Mouse (Mus musculus) G1E (cell line): ENCODE data around the gene Klhl41. TPM values are rescaled to one million over a fixed set of nuclear protein-coding genes. Genes with fewer than 3 reads are reported as not detected.
A peak's percentile ranks its signal among the peaks of the same experiment; 100 is the strongest.
"Not testable (repeated sequence)": the region's sequence is repeated elsewhere in the genome, so short reads cannot be mapped to it uniquely, and the experiment has no call there.

Experiments
- ATAC-seq: 2 replicates; pipeline ENCODE4 v1.8.0; 2016; ENCODE audit warnings: mild to moderate bottlenecking; ENCODE audit not compliant: insufficient number of reproducible peaks, poor library complexity, low FRiP score, severe bottlenecking; ENCODE audit errors: extremely low read depth
- DNase-seq: peaks from one replicate; pipeline ENCODE4 v3.0.0; 2012; ENCODE audit warnings: low spot score
- H3K27me3 ChIP-seq: 2 replicates; pipeline ENCODE4 v1.6.1; 2012; ENCODE audit warnings: mild to moderate bottlenecking, low read length, inconsistent platforms; ENCODE audit not compliant: insufficient read depth
- H3K36me3 ChIP-seq: replicated peaks from 2 replicates; pipeline ENCODE3; 2012; ENCODE audit warnings: mild to moderate bottlenecking, inconsistent platforms
- H3K4me1 ChIP-seq: 2 replicates; pipeline ENCODE4 v1.6.1; 2012; ENCODE audit warnings: low read depth, low read length, inconsistent platforms, mixed read lengths; ENCODE audit not compliant: insufficient read depth
- H3K4me3 ChIP-seq: 2 replicates; pipeline ENCODE4 v1.5.1; 2012; ENCODE audit warnings: low read depth, mild to moderate bottlenecking, inconsistent platforms, low read length, moderate library complexity, mixed read lengths
- H3K9me3 ChIP-seq: replicated peaks from 2 replicates; pipeline ENCODE4 v1.6.1; 2012; ENCODE audit warnings: inconsistent platforms
- CTCF ChIP-seq: IDR thresholded peaks from 2 replicates; pipeline ENCODE4 v1.5.1; 2012; ENCODE audit warnings: low read depth, low read length, inconsistent platforms, mixed read lengths
- GATA1 ChIP-seq: IDR thresholded peaks from 2 replicates; pipeline ENCODE4 v1.6.1; 2012; ENCODE audit warnings: borderline replicate concordance, low read length, inconsistent platforms, mixed read lengths
- GATA2 ChIP-seq: IDR thresholded peaks from 2 replicates; pipeline ENCODE4 v1.6.1; 2012; ENCODE audit warnings: low read depth, low read length, inconsistent platforms, borderline replicate concordance
- POLR2AphosphoS5 ChIP-seq: IDR thresholded peaks from 2 replicates; pipeline ENCODE4 v1.6.1; 2012; ENCODE audit warnings: low read depth, low read length, inconsistent platforms; ENCODE audit not compliant: insufficient replicate concordance
- TAL1 ChIP-seq: conservative IDR thresholded peaks from 2 replicates; pipeline ENCODE4 v1.6.1; 2012; ENCODE audit warnings: low read depth, low read length, inconsistent platforms, mixed read lengths
- polyA plus RNA-seq: library from polyadenylated mRNA; stranded (reverse); fragments of >175 nt; gene quantifications from 2 replicates; pipeline ENCODE4 v1.2.3, GENCODE M21; 2012
- total RNA-seq, 2 experiments: library from RNA; stranded (forward) in 1 of 2; stranded (reverse) in 1 of 2; fragments of 200-1000 nt in 1 of 2; fragments of >200 nt in 1 of 2; fragmentation: Nextera tagmentation in 1 of 2; gene quantifications; 2 replicates each; pipeline ENCODE4 v1.2.3; 2014 to 2017

The Klhl41 gene
- total and polyA plus RNA-seq, 3 experiments: not detected

- DNase-seq: no peak
- peak; percentile 35 for TF ChIP-seq CTCF
- no peak for TF ChIP-seq POLR2AphosphoS5
- no peak for TF ChIP-seq TAL1
- TF ChIP-seq GATA2: no peak
- no peak for TF ChIP-seq GATA1
- H3K4me1 ChIP-seq: peaks cover 4% of the 10 kb centered on the region
- H3K4me3 ChIP-seq: no peak overlapping the region; the same call in 1 of the 2 replicates
- no peak for ATAC-seq
- H3K9me3 ChIP-seq: peaks cover 8% of the 10 kb centered on the region
- peaks cover 18% of the 10 kb centered on the region for H3K27me3 ChIP-seq
- H3K36me3 ChIP-seq: no peaks in the 10 kb centered on the region
These were observed 34.1 kb upstream of the Klhl41 start for GRCm38 (mm10) chr2:69635807-69636206.

GRCm38 (mm10) chr2:69637989-69638388 is 31.9 kb upstream of the Klhl41 start:
- H3K27me3 ChIP-seq: peaks cover 15% of the 10 kb centered on the region
- not testable (repeated sequence) for H3K4me3 ChIP-seq, H3K4me1 ChIP-seq, DNase-seq, H3K9me3 ChIP-seq, ATAC-seq, H3K36me3 ChIP-seq

- peaks cover 4% of the 10 kb centered on the region; the same call in 1 of the 2 replicates for H3K27me3 ChIP-seq
- TF ChIP-seq CTCF: no peak
- no peak for TF ChIP-seq TAL1
- TF ChIP-seq GATA1: no peak
- DNase-seq (no peak), ATAC-seq (no peak)
- H3K4me3 ChIP-seq: no peak overlapping the region
- H3K36me3 ChIP-seq: no peaks in the 10 kb centered on the region
- peaks cover 4% of the 10 kb centered on the region for H3K4me1 ChIP-seq
- peaks cover 8% of the 10 kb centered on the region for H3K9me3 ChIP-seq
These were observed 29.8 kb upstream of the Klhl41 start for GRCm38 (mm10) chr2:69640100-69640499.

GRCm38 (mm10) chr2:69644968-69645617 is 24.8 kb upstream of the Klhl41 start:
- H3K4me3 ChIP-seq: no peak overlapping the region
- peaks cover 4% of the 10 kb centered on the region; the same call in 1 of the 2 replicates for H3K4me1 ChIP-seq
- no peak for TF ChIP-seq GATA2
- peaks cover 12% of the 10 kb centered on the region for H3K27me3 ChIP-seq
- H3K9me3 ChIP-seq: no peaks in the 10 kb centered on the region
- H3K36me3 ChIP-seq: no peaks in the 10 kb centered on the region
- DNase-seq (no peak), ATAC-seq (no peak)

GRCm38 (mm10) chr2:69646726-69647490 is 23.0 kb upstream of the Klhl41 start, which contains the start of gene Bbs5:
Bbs5 (plus strand) TSS chr2:69647171.
- no peak for ATAC-seq
- Histone ChIP-seq H3K9me3 (no peaks in the 10 kb centered on the region), H3K4me1 (peaks cover 4% of the 10 kb centered on the region; the same call in 1 of the 2 replicates), H3K36me3 (no peaks in the 10 kb centered on the region), H3K27me3 (peaks cover 10% of the 10 kb centered on the region), H3K4me3 (peak within 1 kb of the TSS; percentile 49)
- TF ChIP-seq TAL1 (no peak), POLR2AphosphoS5 (no peak), GATA2 (no peak), CTCF (no peak)
- DNase-seq: no peak

- Histone ChIP-seq H3K36me3 (no peaks in the 10 kb centered on the region), H3K9me3 (no peaks in the 10 kb centered on the region), H3K27me3 (peaks cover 10% of the 10 kb centered on the region), H3K4me1 (peaks cover 4% of the 10 kb centered on the region; the same call in 1 of the 2 replicates), H3K4me3 (no peak overlapping the region)
- no peak for ATAC-seq
- no peak for DNase-seq
- TF ChIP-seq TAL1: no peak
- no peak for TF ChIP-seq POLR2AphosphoS5
- no peak for TF ChIP-seq GATA2
- no peak for TF ChIP-seq GATA1
- no peak for TF ChIP-seq CTCF
These were observed 20.2 kb upstream of the Klhl41 start for GRCm38 (mm10) chr2:69649716-69650115.

- no peak for TF ChIP-seq GATA1
- no peak for TF ChIP-seq GATA2
- TF ChIP-seq TAL1: no peak
- TF ChIP-seq CTCF: no peak
- TF ChIP-seq POLR2AphosphoS5: no peak
- DNase-seq: no peak
- ATAC-seq: no peak
These were observed 10.6 kb upstream of the Klhl41 start for GRCm38 (mm10) chr2:69659326-69659725.

More at GRCm38 (mm10) chr2:69659326-69659725, 10.6 kb upstream of the Klhl41 start:
- H3K36me3 ChIP-seq: no peaks in the 10 kb centered on the region
- H3K4me1 ChIP-seq: no peaks in the 10 kb centered on the region
- peaks cover 3% of the 10 kb centered on the region; the same call in 1 of the 2 replicates for H3K27me3 ChIP-seq
- H3K9me3 ChIP-seq: no peaks in the 10 kb centered on the region
- no peak overlapping the region for H3K4me3 ChIP-seq
